Mouse (Mus musculus) cortical plate, adult 2 months (tissue): ENCODE measurements around the gene Rab9b.

Experiments
- CTCF ChIP-seq: fragments of 200-500 bp; IDR thresholded peaks from 2 replicates; pipeline ENCODE4 v1.5.1; 2011; ENCODE audit warnings: mild to moderate bottlenecking, control low read depth, low read length; ENCODE audit not compliant: insufficient read depth; ENCODE audit errors: extremely low read depth
- POLR2A ChIP-seq: fragments of 200-500 bp; IDR thresholded peaks from 2 replicates; pipeline ENCODE4 v1.6.1; 2011; ENCODE audit warnings: mild to moderate bottlenecking, low read length, control low read depth; ENCODE audit not compliant: insufficient read depth; ENCODE audit errors: extremely low read depth

- TF ChIP-seq CTCF (no peak), POLR2A (no peak)
These were observed 46.2 kb downstream of the Rab9b start, which contains the start of gene Plp1 for GRCm38 (mm10) chrX:136822371-136822770.
